Mouse (Mus musculus): ENCODE measurements around the gene Trpv1. TPM values are rescaled to one million over a fixed set of nuclear protein-coding genes. Genes with fewer than 3 reads are reported as not detected.

The Trpv1 gene
- polyA plus RNA-seq, 1 experiment = not detected

DNA sequence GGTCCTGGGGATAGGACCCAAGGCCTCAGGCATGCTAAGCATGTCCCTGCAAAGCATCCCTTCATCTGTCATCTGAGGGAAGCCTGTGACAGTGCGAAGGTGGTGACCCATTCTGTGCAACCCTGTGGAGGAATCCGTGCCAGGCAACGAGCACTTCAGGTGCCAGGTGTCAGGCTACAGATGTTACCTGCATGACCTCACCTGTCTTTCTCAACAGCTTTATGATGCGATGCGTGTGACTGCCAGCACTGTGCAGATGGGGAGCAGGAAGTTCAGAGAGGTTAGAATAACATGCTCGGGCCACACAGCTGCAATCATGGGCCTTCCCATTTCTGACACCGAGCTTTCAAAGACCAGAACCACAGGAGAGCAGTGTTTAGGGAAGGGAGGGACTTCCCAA lies 28.9 kb upstream of the Trpv1 start:
- Histone ChIP-seq H3K27me3 (ENCODE audit: control insufficient read depth, insufficient read depth, low read length, poor library complexity, severe bottlenecking) (no peaks in the 10 kb centered on the region), H3K27ac (ENCODE audit: insufficient read depth, low read length) (no peak overlapping the region), H3K9ac (ENCODE audit: low read depth, poor library complexity, severe bottlenecking) (no peak overlapping the region), H3K4me1 (ENCODE audit: control insufficient read depth, insufficient read depth, low read length) (no peaks in the 10 kb centered on the region), H3K4me3 (ENCODE audit: low read depth, low read length) (no peak overlapping the region), H3K36me3 (ENCODE audit: control insufficient read depth, insufficient read depth, low read length, poor library complexity, severe bottlenecking) (no peaks in the 10 kb centered on the region), H3K9me3 (replicated peaks; ENCODE audit: control insufficient read depth, insufficient read depth, low read length, poor library complexity, severe bottlenecking) (no peaks in the 10 kb centered on the region)
- TF ChIP-seq POLR2A (IDR thresholded peaks at IDR 0.05; ENCODE audit: insufficient read depth, low read length) (no peak), CTCF (IDR thresholded peaks at IDR 0.05; ENCODE audit: low read depth, low read length) (no peak), EP300 (IDR thresholded peaks at IDR 0.05; ENCODE audit: insufficient read depth, low read depth, low read length) (no peak)

DNA sequence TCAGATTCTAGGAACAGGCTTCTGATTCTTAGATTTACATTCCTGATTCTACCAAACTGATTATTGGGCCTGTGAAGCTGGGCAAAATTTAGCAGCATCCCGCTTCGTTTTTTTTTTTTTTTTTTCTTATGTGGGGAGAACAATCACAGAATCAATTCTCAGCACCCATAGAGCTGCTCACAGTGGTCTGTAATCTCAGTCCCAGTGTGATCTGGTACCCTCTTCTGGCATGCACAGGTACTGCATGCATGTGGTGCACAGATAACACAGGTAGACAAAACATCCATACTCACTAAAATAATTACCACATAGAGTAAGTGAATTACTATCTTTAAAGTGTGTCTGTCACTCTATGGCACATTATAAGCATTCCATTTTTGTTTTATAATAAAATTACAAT lies 26.5 kb upstream of the Trpv1 start:
- Histone ChIP-seq H3K36me3 (ENCODE audit: control insufficient read depth, insufficient read depth, low read length, poor library complexity, severe bottlenecking) (no peaks in the 10 kb centered on the region), H3K4me3 (ENCODE audit: low read depth, low read length) (no peak overlapping the region), H3K27me3 (ENCODE audit: control insufficient read depth, insufficient read depth, low read length, poor library complexity, severe bottlenecking) (no peaks in the 10 kb centered on the region), H3K27ac (ENCODE audit: insufficient read depth, low read length) (no peak overlapping the region), H3K9ac (ENCODE audit: low read depth, poor library complexity, severe bottlenecking) (no peak overlapping the region), H3K4me1 (ENCODE audit: control insufficient read depth, insufficient read depth, low read length) (no peaks in the 10 kb centered on the region), H3K9me3 (replicated peaks; ENCODE audit: control insufficient read depth, insufficient read depth, low read length, poor library complexity, severe bottlenecking) (no peaks in the 10 kb centered on the region)
- TF ChIP-seq EP300 (IDR thresholded peaks at IDR 0.05; ENCODE audit: insufficient read depth, low read depth, low read length) = no peak
- TF ChIP-seq POLR2A (IDR thresholded peaks at IDR 0.05; ENCODE audit: insufficient read depth, low read length) = no peak
- no peak for TF ChIP-seq CTCF (IDR thresholded peaks at IDR 0.05; ENCODE audit: low read depth, low read length)

DNA sequence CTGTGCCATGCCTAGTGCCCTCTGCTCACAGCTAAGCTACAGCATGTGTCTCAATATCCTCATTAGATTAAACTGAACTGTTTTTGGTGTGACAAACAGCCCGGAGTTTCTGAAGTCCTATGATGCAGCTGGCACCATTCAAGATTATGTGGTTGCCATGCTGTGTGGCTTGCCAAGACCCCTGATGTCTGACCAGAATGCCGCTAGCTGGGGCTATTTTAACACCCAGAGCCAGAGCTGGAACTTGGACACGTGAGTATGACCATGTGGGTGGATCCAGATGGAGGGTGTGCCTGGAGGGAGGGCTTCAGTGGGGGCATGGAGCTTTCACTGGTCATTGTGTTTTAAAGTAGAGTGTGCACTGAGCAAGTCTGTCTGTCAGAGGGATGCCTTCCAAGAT lies 20.1 kb upstream of the Trpv1 start:
- no peaks in the 10 kb centered on the region for H3K36me3 ChIP-seq (ENCODE audit: control insufficient read depth, insufficient read depth, low read length, poor library complexity, severe bottlenecking)
- no peak for TF ChIP-seq EP300 (IDR thresholded peaks at IDR 0.05; ENCODE audit: insufficient read depth, low read depth, low read length)
- H3K4me3 ChIP-seq (ENCODE audit: low read depth, low read length) = no peak overlapping the region
- no peaks in the 10 kb centered on the region for H3K9me3 ChIP-seq (replicated peaks; ENCODE audit: control insufficient read depth, insufficient read depth, low read length, poor library complexity, severe bottlenecking)
- H3K27ac ChIP-seq (ENCODE audit: insufficient read depth, low read length) = no peak overlapping the region
- H3K27me3 ChIP-seq (ENCODE audit: control insufficient read depth, insufficient read depth, low read length, poor library complexity, severe bottlenecking) = no peaks in the 10 kb centered on the region
- no peaks in the 10 kb centered on the region for H3K4me1 ChIP-seq (ENCODE audit: control insufficient read depth, insufficient read depth, low read length)
- no peak overlapping the region for H3K9ac ChIP-seq (ENCODE audit: low read depth, poor library complexity, severe bottlenecking)

DNA sequence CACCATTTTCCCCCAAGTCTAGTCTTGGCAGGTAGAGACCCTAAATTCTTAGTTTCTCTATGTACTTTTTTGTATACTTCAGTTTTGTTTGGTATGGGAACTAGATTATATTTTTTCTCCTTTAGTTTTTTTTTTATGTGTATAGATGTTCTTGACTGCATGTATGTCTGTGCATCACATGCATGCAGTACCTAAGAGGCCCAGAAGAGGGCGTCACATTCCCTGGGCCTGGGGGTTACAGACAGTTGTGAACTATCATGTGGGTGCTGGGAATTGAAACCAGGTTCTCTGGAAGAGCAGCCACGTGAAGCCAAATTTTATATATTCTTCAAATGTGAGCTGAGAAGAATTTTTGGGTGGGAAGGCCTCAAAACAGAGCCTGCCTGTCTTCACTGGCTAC lies 14.4 kb upstream of the Trpv1 start:
- H3K36me3 ChIP-seq (ENCODE audit: control insufficient read depth, insufficient read depth, low read length, poor library complexity, severe bottlenecking) = no peaks in the 10 kb centered on the region
- no peak overlapping the region for H3K9ac ChIP-seq (ENCODE audit: low read depth, poor library complexity, severe bottlenecking)
- no peaks in the 10 kb centered on the region for H3K4me1 ChIP-seq (ENCODE audit: control insufficient read depth, insufficient read depth, low read length)
- no peaks in the 10 kb centered on the region for H3K9me3 ChIP-seq (replicated peaks; ENCODE audit: control insufficient read depth, insufficient read depth, low read length, poor library complexity, severe bottlenecking)
- H3K4me3 ChIP-seq (ENCODE audit: low read depth, low read length) = no peak overlapping the region
- H3K27ac ChIP-seq (ENCODE audit: insufficient read depth, low read length) = no peak overlapping the region
- no peaks in the 10 kb centered on the region for H3K27me3 ChIP-seq (ENCODE audit: control insufficient read depth, insufficient read depth, low read length, poor library complexity, severe bottlenecking)
- TF ChIP-seq CTCF (IDR thresholded peaks at IDR 0.05; ENCODE audit: low read depth, low read length) (peak; percentile 14), EP300 (IDR thresholded peaks at IDR 0.05; ENCODE audit: insufficient read depth, low read depth, low read length) (no peak), POLR2A (IDR thresholded peaks at IDR 0.05; ENCODE audit: insufficient read depth, low read length) (no peak)

DNA sequence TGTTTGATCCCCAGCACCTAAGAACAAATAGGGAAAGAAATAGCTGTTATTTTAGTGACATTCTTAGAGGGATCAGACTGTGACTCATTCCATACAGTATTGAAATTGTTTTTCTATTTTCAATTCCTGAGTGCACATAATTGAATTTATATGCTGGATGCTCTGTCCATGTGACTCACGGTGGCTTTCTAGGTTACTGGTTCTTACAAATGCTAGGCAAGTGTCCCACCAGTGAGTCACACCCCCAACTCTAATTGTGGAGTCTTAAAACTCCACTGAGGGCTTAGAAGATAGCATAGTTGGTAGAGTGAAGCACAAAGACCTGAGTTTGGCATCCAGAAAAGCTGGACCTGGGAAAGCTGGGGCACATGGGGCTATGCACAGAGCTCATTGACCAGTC lies 13.4 kb upstream of the Trpv1 start:
- H3K4me3 ChIP-seq (ENCODE audit: low read depth, low read length) = no peak overlapping the region
- H3K27me3 ChIP-seq (ENCODE audit: control insufficient read depth, insufficient read depth, low read length, poor library complexity, severe bottlenecking) = no peaks in the 10 kb centered on the region
- H3K9me3 ChIP-seq (replicated peaks; ENCODE audit: control insufficient read depth, insufficient read depth, low read length, poor library complexity, severe bottlenecking) = no peaks in the 10 kb centered on the region
- TF ChIP-seq CTCF (IDR thresholded peaks at IDR 0.05; ENCODE audit: low read depth, low read length) (no peak), POLR2A (IDR thresholded peaks at IDR 0.05; ENCODE audit: insufficient read depth, low read length) (no peak), EP300 (IDR thresholded peaks at IDR 0.05; ENCODE audit: insufficient read depth, low read depth, low read length) (no peak)
- no peak overlapping the region for H3K27ac ChIP-seq (ENCODE audit: insufficient read depth, low read length)
- H3K4me1 ChIP-seq (ENCODE audit: control insufficient read depth, insufficient read depth, low read length) = no peaks in the 10 kb centered on the region
- no peak overlapping the region for H3K9ac ChIP-seq (ENCODE audit: low read depth, poor library complexity, severe bottlenecking)
- no peaks in the 10 kb centered on the region for H3K36me3 ChIP-seq (ENCODE audit: control insufficient read depth, insufficient read depth, low read length, poor library complexity, severe bottlenecking)

DNA sequence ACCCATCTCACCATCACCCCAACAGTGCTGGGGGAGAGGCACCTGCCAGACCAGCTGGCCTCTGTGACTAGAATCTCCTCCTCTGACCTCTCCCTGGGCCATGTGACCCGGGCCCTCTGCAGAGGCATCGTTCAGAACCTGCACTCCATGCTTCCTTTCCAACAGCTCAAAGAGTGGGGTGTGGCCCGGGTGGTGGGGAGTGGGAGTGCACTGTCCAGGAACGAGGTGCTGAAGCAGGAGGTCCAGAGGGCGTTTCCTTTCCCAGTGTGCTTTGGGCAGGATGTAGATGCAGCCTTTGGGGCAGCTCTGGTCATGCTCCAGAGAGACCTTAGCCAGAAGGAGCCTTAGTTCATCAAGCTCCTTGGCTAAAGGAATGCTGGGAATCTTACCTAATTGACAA lies 11.2 kb upstream of the Trpv1 start:
- Histone ChIP-seq H3K9ac (ENCODE audit: low read depth, poor library complexity, severe bottlenecking) (no peak overlapping the region), H3K36me3 (ENCODE audit: control insufficient read depth, insufficient read depth, low read length, poor library complexity, severe bottlenecking) (no peaks in the 10 kb centered on the region), H3K9me3 (replicated peaks; ENCODE audit: control insufficient read depth, insufficient read depth, low read length, poor library complexity, severe bottlenecking) (no peaks in the 10 kb centered on the region), H3K27ac (ENCODE audit: insufficient read depth, low read length) (no peak overlapping the region), H3K27me3 (ENCODE audit: control insufficient read depth, insufficient read depth, low read length, poor library complexity, severe bottlenecking) (no peaks in the 10 kb centered on the region), H3K4me3 (ENCODE audit: low read depth, low read length) (no peak overlapping the region), H3K4me1 (ENCODE audit: control insufficient read depth, insufficient read depth, low read length) (no peaks in the 10 kb centered on the region)
- no peak for TF ChIP-seq CTCF (IDR thresholded peaks at IDR 0.05; ENCODE audit: low read depth, low read length)
- TF ChIP-seq POLR2A (IDR thresholded peaks at IDR 0.05; ENCODE audit: insufficient read depth, low read length) = no peak
- no peak for TF ChIP-seq EP300 (IDR thresholded peaks at IDR 0.05; ENCODE audit: insufficient read depth, low read depth, low read length)

Data from ES-Bruce4 (cell line).